Mouse (Mus musculus) CD4-positive, CD25-positive, alpha-beta regulatory T cell, adult 4 months (primary cell): ENCODE data around the gene Olfr191. TPM values are rescaled to one million over a fixed set of nuclear protein-coding genes. Genes with fewer than 3 reads are reported as not detected.
"Not testable (repeated sequence)": the region's sequence is repeated elsewhere in the genome, so short reads cannot be mapped to it uniquely, and the experiment has no call there.

Experiments
- ATAC-seq: one replicate; pipeline ENCODE4 v1.8.0; 2017
- polyA plus RNA-seq, 2 experiments: library from polyadenylated mRNA; unstranded; fragments of 100-300 nt; shearing (Covaris generic); gene quantifications; one replicate each; pipeline ENCODE4 v1.2.1; 2017

The Olfr191 gene
- polyA plus RNA-seq: not detected

- not testable (repeated sequence) for ATAC-seq
Observed at GRCm38 (mm10) chr16:59089722-59090121, at the start of gene Olfr191. TSS of gene Olfr191 (minus strand) at chr16:59089822.

GRCm38 (mm10) chr16:59130740-59131139 is 41.1 kb upstream of the Olfr191 start:
- no peak for ATAC-seq

DNA sequence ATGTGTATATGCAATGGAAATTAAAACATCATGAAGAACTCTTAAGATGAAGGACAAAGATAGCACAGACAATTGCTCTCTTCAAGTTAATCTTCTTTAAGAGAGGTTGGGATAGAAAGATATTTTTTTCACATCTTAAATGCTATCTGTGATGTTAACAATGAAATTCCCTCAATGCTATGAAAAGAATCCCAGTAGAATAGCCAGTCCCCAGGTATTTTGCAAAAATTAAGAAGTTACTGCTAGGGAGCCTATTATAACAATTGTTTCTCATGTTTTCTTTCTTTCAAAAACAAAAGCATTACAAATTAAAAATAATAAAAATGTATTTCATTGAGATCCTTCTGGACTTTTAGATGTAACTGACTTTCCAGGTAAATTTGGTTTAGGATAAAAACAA is 31.3 kb upstream of the Olfr191 start, which contains the start of gene Olfr194:
Gene Olfr194 (minus strand): TSS at position 101 of the 400 bp plus-strand sequence.
- no peak for ATAC-seq

DNA sequence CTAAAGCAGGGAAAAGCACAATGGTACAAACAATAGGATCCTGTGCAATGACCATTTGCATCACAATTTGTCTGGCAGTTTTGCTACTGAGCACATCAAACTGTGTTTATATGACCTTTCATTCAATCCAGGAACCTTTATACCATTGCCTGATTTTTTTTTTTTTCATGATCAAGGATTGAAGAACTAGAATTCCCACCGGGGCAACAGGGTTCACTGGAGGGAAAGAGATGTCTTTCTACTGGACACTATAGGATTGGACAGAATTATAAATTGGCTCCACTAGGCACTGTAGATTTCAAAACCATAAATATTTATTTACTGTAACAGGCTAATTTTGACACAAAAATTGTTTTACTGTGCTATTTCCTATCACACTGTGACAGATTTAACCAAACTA is 22.2 kb upstream of the Olfr191 start, which contains the start of gene Olfr193:
Gene Olfr193 (minus strand): TSS at position 101 of the 400 bp plus-strand sequence.
- ATAC-seq: no peak

DNA sequence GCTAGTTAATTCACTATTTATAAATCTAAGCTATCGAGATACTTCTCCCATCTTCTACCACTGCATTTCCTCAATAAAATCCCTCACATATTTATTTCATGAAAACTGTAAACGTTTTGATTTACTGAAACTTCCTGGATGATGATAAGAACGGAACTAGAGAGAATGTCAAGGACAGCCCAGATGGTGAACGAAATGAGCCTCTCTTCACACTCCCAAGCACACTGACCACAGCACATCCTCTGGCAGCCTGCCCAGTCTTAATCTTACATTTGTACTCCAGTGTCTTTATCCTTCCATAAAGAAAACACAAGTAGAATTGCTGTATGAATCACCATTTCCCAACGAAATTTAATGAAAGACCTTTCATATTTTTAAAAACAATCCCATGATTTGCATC is 18.9 kb upstream of the Olfr191 start:
- not testable (repeated sequence) for ATAC-seq

- no peak for ATAC-seq
Observed at GRCm38 (mm10) chr16:59105312-59105711, 15.7 kb upstream of the Olfr191 start.

- not testable (repeated sequence) for ATAC-seq
Observed at GRCm38 (mm10) chr16:59081113-59081512, 8.5 kb downstream of the Olfr191 start.

- no peak for ATAC-seq
Observed at GRCm38 (mm10) chr16:59077905-59078304, 11.7 kb downstream of the Olfr191 start, which contains the start of gene Olfr190. TSS of gene Olfr190 (minus strand) at chr16:59078005.

- ATAC-seq: no peak
Observed at GRCm38 (mm10) chr16:59073520-59073919, 16.1 kb downstream of the Olfr191 start.

GRCm38 (mm10) chr16:59071755-59072154 is 17.9 kb downstream of the Olfr191 start:
- ATAC-seq: no peak

GRCm38 (mm10) chr16:59062411-59062810 is 27.2 kb downstream of the Olfr191 start:
- not testable (repeated sequence) for ATAC-seq

- ATAC-seq: not testable (repeated sequence)
Observed at GRCm38 (mm10) chr16:59049286-59049685, 40.3 kb downstream of the Olfr191 start.

DNA sequence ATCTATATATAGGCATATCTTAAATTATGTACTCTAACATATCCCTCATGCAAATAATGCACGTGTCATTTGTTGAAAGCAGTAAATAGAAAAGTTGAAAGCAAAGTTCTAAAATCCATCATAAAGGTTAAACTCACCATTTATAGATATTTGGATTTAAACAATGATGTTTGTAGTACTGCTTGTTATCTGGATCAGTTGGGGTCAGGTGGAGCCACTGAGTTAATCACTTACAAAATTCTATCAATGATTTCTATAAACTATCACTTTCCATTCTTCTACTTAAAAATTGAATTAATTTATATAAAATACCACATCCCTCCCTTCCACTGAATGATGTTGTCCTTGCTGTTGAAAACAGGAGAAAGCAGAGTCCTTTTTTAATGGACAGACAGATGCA is 40.8 kb downstream of the Olfr191 start:
- no peak for ATAC-seq

- ATAC-seq: no peak
Observed at GRCm38 (mm10) chr16:59047579-59047978, 42.0 kb downstream of the Olfr191 start.

GRCm38 (mm10) chr16:59045835-59046234 is 43.8 kb downstream of the Olfr191 start:
- ATAC-seq: no peak

- ATAC-seq: no peak
Observed at GRCm38 (mm10) chr16:59039710-59040109, 49.9 kb downstream of the Olfr191 start, which contains the start of gene Olfr187. TSS of gene Olfr187 (minus strand) at chr16:59039767.

Other genes starting within 250 kb of the Olfr191 start
- gene Olfr177, start 215.1 kb downstream of the Olfr191 start, polyA plus RNA-seq: not detected
- not detected for gene Olfr178, start 197.8 kb downstream of the Olfr191 start, polyA plus RNA-seq
- under 1 TPM in 1 of 2 experiments, not detected in 1; 0.23 TPM for gene Olfr181, start 161.1 kb downstream of the Olfr191 start, polyA plus RNA-seq
- not detected for gene Olfr180, start 160.4 kb downstream of the Olfr191 start, polyA plus RNA-seq
- gene Olfr183, start 94.5 kb downstream of the Olfr191 start, polyA plus RNA-seq: not detected
- not detected for gene Olfr186, start 59.5 kb downstream of the Olfr191 start, polyA plus RNA-seq
- not detected for gene Olfr187, start 50.1 kb downstream of the Olfr191 start, polyA plus RNA-seq
- gene Olfr190, start 11.8 kb downstream of the Olfr191 start, polyA plus RNA-seq: under 1 TPM in 1 of 2 experiments, not detected in 1; 0.04 TPM
- not detected for gene Olfr193, start 22.1 kb upstream of the Olfr191 start, polyA plus RNA-seq
- not detected for gene Olfr194, start 31.2 kb upstream of the Olfr191 start, polyA plus RNA-seq
- not detected for gene Olfr195, start 57.2 kb upstream of the Olfr191 start, polyA plus RNA-seq
- gene Olfr196, start 80.6 kb upstream of the Olfr191 start, polyA plus RNA-seq: not detected
- not detected for gene Olfr198, start 113.7 kb upstream of the Olfr191 start, polyA plus RNA-seq
- not detected for gene Olfr199, start 129.9 kb upstream of the Olfr191 start, polyA plus RNA-seq
- not detected for gene Olfr201, start 182.8 kb upstream of the Olfr191 start, polyA plus RNA-seq
- not detected for gene Olfr202, start 197.0 kb upstream of the Olfr191 start, polyA plus RNA-seq
- gene Olfr203, start 209.1 kb upstream of the Olfr191 start, polyA plus RNA-seq: not detected
- not detected for gene Olfr204, start 228.4 kb upstream of the Olfr191 start, polyA plus RNA-seq
- not detected for gene Olfr205, start 241.3 kb upstream of the Olfr191 start, polyA plus RNA-seq